Comparison of ENCODE assay signal across 11 mouse cellular contexts in the genomic region with DNA sequence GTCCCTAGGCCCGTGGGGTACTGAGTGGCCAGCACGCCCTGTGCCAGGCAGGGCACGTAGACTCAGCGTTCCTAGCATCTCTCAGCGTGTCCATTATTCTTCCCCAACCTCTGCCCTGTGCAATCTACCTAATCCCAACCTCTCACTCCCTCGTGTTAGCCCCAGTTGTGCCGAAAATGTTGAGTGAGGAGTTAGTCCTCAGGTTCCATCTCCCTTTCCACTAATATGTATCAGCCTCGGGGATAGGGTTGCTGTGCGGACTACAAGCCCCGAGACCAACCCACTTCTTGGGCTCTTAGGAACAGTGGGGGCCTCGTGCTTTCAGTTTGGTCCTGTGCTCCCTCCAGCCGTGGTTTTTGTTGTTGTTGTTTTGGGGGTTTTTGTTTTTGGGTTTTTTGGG.
DNase-seq lines count a peak whose midpoint lies in the region; ATAC-seq and TF ChIP-seq lines count a peak whose summit lies in the region.
"Had no signal": no experiment of that assay in that cellular context is flagged by ENCODE, and none has a peak within 500 bp of the region (broad histone marks: within the 10 kb centered on the region; RNA-seq: fewer than 3 reads in every experiment).

No protein-coding gene starts in this region.

- TF ChIP-seq CTCF in midbrain, postnatal 0 days (IDR thresholded peaks at IDR 0.05): no peak

- 2% methylated on average over 12 of the region's 12 CpGs for WGBS in midbrain, embryonic 14.5 days
- WGBS in midbrain, postnatal 0 days: 4% methylated on average over 12 of the region's 12 CpGs

- ATAC-seq in CD4-positive, CD25-positive, alpha-beta regulatory T cell, adult 4 months: no peak
- ATAC-seq in midbrain, embryonic 14.5 days (ENCODE audit: low FRiP score, low TSS enrichment): no peak
- no peak for ATAC-seq in midbrain, postnatal 0 days (ENCODE audit: low FRiP score)

- H3K27ac ChIP-seq in midbrain, embryonic 14.5 days (replicated peaks; ENCODE audit: low read depth, low read length): no peak overlapping the region
- H3K27ac ChIP-seq in midbrain, postnatal 0 days (ENCODE audit: low read depth, low read length): no peak overlapping the region
- H3K27ac ChIP-seq: forebrain, embryonic 12.5 days; macrophage had no signal

- H3K27me3 ChIP-seq in midbrain, embryonic 14.5 days (ENCODE audit: control insufficient read depth, insufficient read depth, low read length): peaks cover 96% of the 10 kb centered on the region
- peaks cover 70% of the 10 kb centered on the region for H3K27me3 ChIP-seq in midbrain, postnatal 0 days (ENCODE audit: insufficient read depth, low read length)

- no peaks in the 10 kb centered on the region for H3K9me3 ChIP-seq in midbrain, embryonic 14.5 days (ENCODE audit: control insufficient read depth, low read length)
- no peaks in the 10 kb centered on the region for H3K9me3 ChIP-seq in midbrain, postnatal 0 days (ENCODE audit: low read length)
- H3K9me3 ChIP-seq: forebrain, embryonic 12.5 days had no signal

- H3K9ac ChIP-seq in midbrain, embryonic 14.5 days (replicated peaks; ENCODE audit: low read length): no peak overlapping the region
- H3K9ac ChIP-seq in midbrain, postnatal 0 days (replicated peaks; ENCODE audit: low read length, poor library complexity, severe bottlenecking): no peak overlapping the region
- H3K9ac ChIP-seq: forebrain, embryonic 12.5 days had no signal

- no peaks in the 10 kb centered on the region for H3K36me3 ChIP-seq in midbrain, embryonic 14.5 days (ENCODE audit: control insufficient read depth, insufficient read depth, low read length)
- no peaks in the 10 kb centered on the region for H3K36me3 ChIP-seq in midbrain, postnatal 0 days (ENCODE audit: insufficient read depth, low read length)
- H3K36me3 ChIP-seq: forebrain, embryonic 12.5 days had no signal

- no peak overlapping the region for H3K4me3 ChIP-seq in midbrain, embryonic 14.5 days (replicated peaks; ENCODE audit: low read depth, low read length)
- H3K4me3 ChIP-seq in midbrain, postnatal 0 days (ENCODE audit: low read depth, low read length): no peak overlapping the region

- H3K4me1 ChIP-seq in midbrain, embryonic 14.5 days (ENCODE audit: control insufficient read depth, insufficient read depth, low read length): 0 out of 2 replicates have a peak, but pooled peaks cover 22% of the 10 kb centered on the region
- 0 out of 2 replicates have a peak, but pooled peaks cover 3% of the 10 kb centered on the region for H3K4me1 ChIP-seq in midbrain, postnatal 0 days (ENCODE audit: insufficient read depth, low read length)

- H3K4me2 ChIP-seq in midbrain, embryonic 14.5 days (ENCODE audit: low read length): no peak overlapping the region
- H3K4me2 ChIP-seq in midbrain, postnatal 0 days (ENCODE audit: low read depth, low read length, poor library complexity, severe bottlenecking): no peak overlapping the region

- peak; percentile 19 for DNase-seq in CD4-positive, CD25-positive, alpha-beta regulatory T cell, adult 2 months (ENCODE audit: low read depth, low spot score)
- DNase-seq in kidney, adult 18-20 months: peak; percentile 12
- no peak for DNase-seq in kidney, postnatal 25 days
- DNase-seq in midbrain, embryonic 14.5 days: peak; percentile 35
- DNase-seq in midbrain, postnatal 0 days (ENCODE audit: low spot score): no peak
- no peak for DNase-seq in adrenal gland, postnatal 25 days
- no peak for DNase-seq in layer of hippocampus, adult 8-10 months (ENCODE audit: low spot score in 2 of 2)
- DNase-seq: cerebellum, postnatal 14 days had no signal

Comparison
In these comparisons a context has a peak if more than half of its experiments do, and no peak if none do; other contexts are left out.
1. DNase-seq: peak in CD4-positive, CD25-positive, alpha-beta regulatory T cell, adult 2 months (single experiment), kidney, adult 18-20 months (single experiment) and midbrain, embryonic 14.5 days (single experiment); none in kidney, postnatal 25 days (0 of 2), midbrain, postnatal 0 days (single experiment), adrenal gland, postnatal 25 days (single experiment) and layer of hippocampus, adult 8-10 months (0 of 2).